Mouse (Mus musculus): ENCODE results near the gene Wiz. TPM values are rescaled to one million over a fixed set of nuclear protein-coding genes. Genes with fewer than 3 reads are reported as not detected.
A peak's percentile ranks its signal among the peaks of the same experiment; 100 is the strongest.

Wiz gene
- polyA plus RNA-seq, 1 experiment from 2014 or later: 56.5 TPM

DNA sequence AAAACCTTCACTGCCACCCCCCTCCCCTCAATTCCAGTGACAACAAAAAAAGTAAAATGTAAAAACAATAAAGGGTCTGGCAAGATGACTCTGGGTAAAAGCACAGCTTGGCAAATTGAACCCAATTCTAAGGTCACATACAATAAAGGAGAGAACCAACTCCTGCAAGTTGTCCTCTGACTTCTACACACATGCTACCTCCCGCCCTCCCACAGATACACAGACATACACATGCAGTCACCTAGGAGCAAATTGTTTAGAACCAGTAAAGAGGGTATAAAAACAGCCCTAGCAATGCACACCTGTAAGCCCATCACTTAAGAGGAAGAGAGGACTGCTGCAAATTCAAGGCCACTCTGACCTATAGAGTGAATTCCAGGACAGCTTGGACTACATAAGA is 66.4 kb downstream of the Wiz start:
- no peak for TF ChIP-seq CTCF (IDR thresholded peaks at IDR 0.05)
- DNase-seq (ENCODE audit: low read depth, low spot score): no peak
- ChIA-PET POLR2A (no interaction called here), CTCF (interaction anchor here (0.6 kb wide), 1 partner anchor 102 kb away, joined by 3 read pairs; no protein-coding TSS in a partner anchor)
- ATAC-seq: no peak
- H3K27me3 ChIP-seq: no peaks in the 10 kb centered on the region
- in situ Hi-C loops (cut with MboI; ENCODE audit: low pct_unique_long_range_greater_than_20kb): no loop called here

DNA sequence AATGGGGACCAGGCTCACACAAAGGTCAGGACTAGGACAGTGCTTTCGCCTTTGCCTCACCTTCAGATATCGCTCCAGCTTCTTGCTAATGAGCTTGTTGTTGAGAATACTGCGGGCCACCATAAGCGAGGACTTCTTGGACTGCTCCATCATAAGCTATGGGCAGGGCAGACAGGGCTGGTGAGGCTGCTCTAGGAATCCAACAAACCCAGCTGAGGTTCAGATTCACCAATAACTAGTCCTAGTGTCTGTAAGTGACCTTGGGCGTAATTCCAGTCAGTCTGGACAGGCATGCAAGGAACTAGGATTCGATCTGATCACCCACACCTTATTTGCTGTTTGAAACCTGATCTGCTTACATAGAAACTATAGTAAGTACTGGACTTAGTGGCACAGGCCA is 67.4 kb downstream of the Wiz start:
- no peak for TF ChIP-seq CTCF (IDR thresholded peaks at IDR 0.05)
- ATAC-seq (no peak), DNase-seq (ENCODE audit: low read depth, low spot score) (no peak)
- ChIA-PET CTCF (interaction anchor here (1.1 kb wide), 2 partner anchors 21 to 28 kb away, joined by 3 to 6 read pairs; no protein-coding TSS in a partner anchor), POLR2A (interaction anchor here (0.5 kb wide), 1 partner anchor 1794 kb away, joined by 8 read pairs; no protein-coding TSS in a partner anchor)
- H3K27me3 ChIP-seq: no peaks in the 10 kb centered on the region
- in situ Hi-C loops (cut with MboI; ENCODE audit: low pct_unique_long_range_greater_than_20kb): no loop called here

DNA sequence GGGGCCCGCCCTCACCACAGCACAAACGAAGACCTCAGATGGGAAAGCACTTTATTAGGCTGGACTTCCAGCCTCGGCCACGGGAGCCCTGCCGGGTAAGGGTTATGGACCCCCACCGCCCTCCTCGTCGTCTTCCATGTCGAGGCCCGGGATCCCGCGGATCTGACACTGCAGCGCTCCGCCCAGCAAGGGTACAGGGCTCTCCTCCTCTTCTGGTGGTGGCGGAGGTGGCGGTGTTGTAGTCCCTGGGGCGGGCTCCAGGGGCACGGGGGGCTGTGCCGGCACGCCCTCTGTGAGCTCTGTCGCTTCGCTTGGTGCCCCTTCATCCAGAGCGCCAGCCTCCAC is 67.9 kb downstream of the Wiz start:
- CTCF ChIA-PET: interaction anchor here (1.1 kb wide), 2 partner anchors 20 to 28 kb away, joined by 3 to 6 read pairs; no protein-coding TSS in a partner anchor
- ATAC-seq (peak; percentile 61), DNase-seq (ENCODE audit: low read depth, low spot score) (no peak)
- in situ Hi-C loops (cut with MboI; ENCODE audit: low pct_unique_long_range_greater_than_20kb): no loop called here
- TF ChIP-seq CTCF (IDR thresholded peaks at IDR 0.05): no peak
- H3K27me3 ChIP-seq: no peaks in the 10 kb centered on the region
- POLR2A ChIA-PET: interaction anchor here (1.7 kb wide), 1 partner anchor 17 kb away, joined by 6 read pairs; no protein-coding TSS in a partner anchor

DNA sequence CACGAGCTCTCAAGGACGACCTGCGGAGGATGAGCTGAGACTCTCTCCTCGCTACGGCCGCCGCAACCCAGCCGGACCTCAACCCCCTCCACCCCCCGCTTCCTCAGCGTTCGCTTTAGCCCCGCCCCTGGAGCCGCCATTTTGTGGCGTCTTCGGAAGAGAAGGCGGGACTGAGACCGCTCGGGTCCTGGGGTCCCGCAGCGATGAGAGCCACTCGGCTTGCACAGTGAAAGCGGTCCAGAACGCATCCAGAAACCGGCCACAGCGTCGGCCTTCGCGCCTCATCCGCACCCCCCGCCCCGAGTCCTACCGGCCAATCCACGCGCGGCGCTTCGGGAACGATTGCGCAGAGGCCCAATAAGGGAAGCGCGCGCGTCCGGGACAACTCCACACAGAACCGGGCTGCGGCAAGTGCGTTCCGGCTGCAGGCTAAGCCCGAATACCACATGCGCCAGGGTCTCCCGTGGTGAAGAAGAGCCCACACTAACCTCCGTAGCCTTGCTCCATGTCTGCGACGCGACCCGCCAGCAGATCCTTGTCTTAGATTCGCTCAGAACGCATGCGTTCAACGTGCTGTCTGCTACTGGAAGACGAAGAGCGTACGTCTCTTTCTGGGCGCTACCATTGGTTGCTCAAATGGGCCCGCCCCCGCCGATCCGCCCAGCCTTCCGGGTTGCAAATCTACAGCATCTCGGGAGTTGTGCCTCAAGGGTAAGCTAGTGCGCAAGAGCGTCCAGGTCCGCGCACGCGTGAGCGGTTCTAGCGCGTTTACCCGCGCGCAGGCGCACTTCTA is 68.4 kb downstream of the Wiz start, which contains the start of gene Akap8:
Gene Akap8 (minus strand): TSS at position 642 of the 793 bp plus-strand sequence.
- ChIA-PET CTCF (interaction anchor here (1.1 kb wide), 2 partner anchors 20 to 29 kb away, joined by 3 to 6 read pairs; no protein-coding TSS in a partner anchor), POLR2A (interaction anchor here (0.6 to 1.7 kb wide), 2 partner anchors 10 to 17 kb away, joined by 3 to 6 read pairs; no protein-coding TSS in a partner anchor)
- DNase-seq (ENCODE audit: low read depth, low spot score) (peak; percentile 89), ATAC-seq (peak; percentile 96)
- no peak for TF ChIP-seq CTCF (IDR thresholded peaks at IDR 0.05)
- in situ Hi-C loops (cut with MboI; ENCODE audit: low pct_unique_long_range_greater_than_20kb): no loop called here
- H3K27me3 ChIP-seq: no peaks in the 10 kb centered on the region

DNA sequence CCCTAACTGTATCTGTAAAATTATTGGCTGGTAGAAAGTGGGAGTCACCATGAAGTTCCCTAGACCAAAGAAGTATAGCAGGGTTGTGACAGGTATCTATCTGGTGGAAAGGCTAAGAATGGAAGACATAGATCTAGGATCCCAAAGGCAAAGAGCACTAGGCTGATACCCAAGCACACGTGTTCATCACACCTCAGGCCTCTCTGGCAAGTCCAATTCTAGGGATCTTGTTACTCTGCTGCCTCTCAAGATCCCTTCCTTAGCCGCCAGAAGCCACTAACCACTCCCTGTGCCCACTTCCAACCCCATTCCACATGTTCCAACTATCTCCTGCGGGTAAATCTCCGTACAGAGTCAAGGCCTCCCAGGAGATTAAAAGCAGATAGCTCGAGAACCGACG is 69.3 kb downstream of the Wiz start:
- H3K27me3 ChIP-seq: no peaks in the 10 kb centered on the region
- in situ Hi-C loops (cut with MboI; ENCODE audit: low pct_unique_long_range_greater_than_20kb): no loop called here
- no peak for ATAC-seq
- no peak for TF ChIP-seq CTCF (IDR thresholded peaks at IDR 0.05)
- CTCF ChIA-PET: no interaction called here
- DNase-seq (ENCODE audit: low read depth, low spot score): no peak
- POLR2A ChIA-PET: interaction anchor here (1.7 kb wide), 1 partner anchor 16 kb away, joined by 6 read pairs; no protein-coding TSS in a partner anchor

DNA sequence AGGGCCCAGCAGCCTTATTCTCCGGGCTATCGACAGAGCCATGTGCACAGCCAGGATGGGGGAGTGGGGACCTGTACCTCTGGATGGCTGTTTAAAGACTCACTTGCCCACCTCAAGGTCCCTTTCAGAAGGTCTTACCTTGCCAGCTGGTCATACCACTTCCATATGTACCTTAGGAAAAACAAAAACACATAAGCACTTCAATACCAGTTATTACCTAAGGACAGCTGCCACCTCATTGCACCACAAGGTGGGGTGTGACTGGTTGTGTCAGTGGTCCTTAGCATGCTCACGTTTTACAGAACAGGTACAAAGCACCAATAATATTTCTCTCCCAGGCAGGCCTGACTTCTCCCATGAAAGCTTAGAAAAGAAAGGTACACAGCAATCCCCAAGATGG is 71.5 kb downstream of the Wiz start:
- no peak for TF ChIP-seq CTCF (IDR thresholded peaks at IDR 0.05)
- no peak for DNase-seq (ENCODE audit: low read depth, low spot score)
- ChIA-PET CTCF (interaction anchor here (0.8 kb wide), 1 partner anchor 108 kb away, joined by 3 read pairs; no protein-coding TSS in a partner anchor), POLR2A (no interaction called here)
- in situ Hi-C loops (cut with MboI; ENCODE audit: low pct_unique_long_range_greater_than_20kb): no loop called here
- H3K27me3 ChIP-seq: no peaks in the 10 kb centered on the region
- ATAC-seq: no peak

DNA sequence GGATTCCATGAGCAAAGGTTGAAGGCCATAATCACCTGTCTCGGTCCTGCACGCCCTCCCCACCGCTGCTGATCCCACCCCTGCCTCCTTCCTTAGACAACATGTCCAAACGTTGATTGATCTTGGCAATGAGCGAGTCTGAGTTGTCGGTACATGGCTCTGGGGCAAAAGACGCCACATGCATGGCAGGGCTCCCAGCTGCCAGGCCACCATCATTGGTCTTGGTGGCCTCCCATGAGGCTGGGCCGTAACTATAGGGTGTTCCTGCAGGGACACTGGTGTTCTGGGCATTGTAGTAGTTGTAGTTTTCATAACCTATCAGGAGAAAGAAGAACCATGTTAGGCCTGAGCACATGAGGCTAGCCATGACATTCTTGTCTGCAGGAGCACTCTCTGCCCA is 72.2 kb downstream of the Wiz start:
- no peak for DNase-seq (ENCODE audit: low read depth, low spot score)
- no peak for ATAC-seq
- H3K27me3 ChIP-seq: no peaks in the 10 kb centered on the region
- in situ Hi-C loops (cut with MboI; ENCODE audit: low pct_unique_long_range_greater_than_20kb): no loop called here
- ChIA-PET POLR2A (no interaction called here), CTCF (no interaction called here)
- no peak for TF ChIP-seq CTCF (IDR thresholded peaks at IDR 0.05)

DNA sequence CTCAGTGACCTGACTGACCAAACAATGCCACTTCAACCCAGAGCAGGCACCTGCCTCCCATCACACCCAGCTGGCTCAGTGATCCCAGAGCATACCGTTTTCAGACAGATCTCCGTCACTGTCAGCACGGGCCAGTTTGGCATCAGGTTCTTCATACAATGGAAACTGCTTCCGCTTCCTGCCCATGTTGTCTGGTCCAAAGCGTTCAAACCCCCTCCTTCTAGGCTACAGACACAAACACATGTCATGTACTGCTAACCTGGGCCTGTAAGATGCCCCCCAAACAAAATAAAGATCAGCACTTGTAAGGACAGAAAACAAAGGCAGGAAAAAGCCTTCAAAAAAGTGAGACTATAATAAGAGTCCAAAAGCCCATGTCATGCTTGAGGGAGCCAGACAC is 73.7 kb downstream of the Wiz start:
- H3K27me3 ChIP-seq: no peaks in the 10 kb centered on the region
- CTCF ChIA-PET: no interaction called here
- TF ChIP-seq CTCF (IDR thresholded peaks at IDR 0.05): no peak
- POLR2A ChIA-PET: no interaction called here
- in situ Hi-C loops (cut with MboI; ENCODE audit: low pct_unique_long_range_greater_than_20kb): no loop called here
- DNase-seq (ENCODE audit: low read depth, low spot score) (no peak), ATAC-seq (no peak)

DNA sequence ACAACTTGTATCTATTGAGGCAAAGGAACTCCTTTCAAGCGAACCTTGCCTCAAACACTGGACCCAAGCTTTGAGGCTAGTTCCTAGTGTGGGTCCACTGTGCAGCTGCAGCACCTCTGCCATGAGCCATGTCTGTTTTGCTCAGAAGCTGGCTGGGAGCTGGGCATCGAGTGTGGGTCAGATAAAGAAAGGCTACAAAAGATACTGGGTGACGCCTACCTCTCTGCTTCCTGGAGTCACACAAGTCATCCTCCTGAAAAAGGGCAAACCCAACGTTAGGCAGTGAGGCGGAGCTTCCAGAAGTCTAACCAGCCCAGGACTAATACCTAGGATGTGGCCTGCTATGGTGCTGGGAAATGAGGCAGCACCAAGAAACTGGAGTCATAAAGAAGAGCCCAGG is 75.3 kb downstream of the Wiz start:
- no peak for DNase-seq (ENCODE audit: low read depth, low spot score)
- CTCF ChIA-PET: interaction anchor here (1.0 to 1.3 kb wide), 2 partner anchors 8 to 19 kb away, joined by 3 read pairs; no protein-coding TSS in a partner anchor
- no peak for ATAC-seq
- no peaks in the 10 kb centered on the region for H3K27me3 ChIP-seq
- in situ Hi-C loops (cut with MboI; ENCODE audit: low pct_unique_long_range_greater_than_20kb): no loop called here
- POLR2A ChIA-PET: interaction anchor here (0.7 kb wide), 1 partner anchor 11 kb away, joined by 3 read pairs; no protein-coding TSS in a partner anchor
- no peak for TF ChIP-seq CTCF (IDR thresholded peaks at IDR 0.05)

DNA sequence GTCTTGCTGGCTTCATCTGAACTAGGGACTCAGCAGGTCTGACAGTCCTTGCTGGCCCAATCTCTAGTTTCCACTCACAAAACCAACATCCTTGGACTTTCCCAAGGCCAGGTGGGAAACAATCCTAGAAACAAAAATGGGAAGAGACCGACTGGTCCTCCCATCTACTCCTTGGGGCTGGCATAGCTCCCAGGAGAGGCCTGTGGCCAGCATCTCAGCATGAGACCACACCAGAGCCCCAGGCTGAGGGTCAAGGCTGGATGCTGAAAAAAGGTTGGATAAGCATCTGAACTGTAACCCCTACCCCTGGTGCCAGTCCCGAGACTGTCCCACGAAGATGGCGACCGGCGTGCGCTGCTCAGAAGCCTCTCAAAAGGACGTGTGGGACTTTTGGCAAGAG is 76.4 kb downstream of the Wiz start:
- ATAC-seq: no peak
- in situ Hi-C loops (cut with MboI; ENCODE audit: low pct_unique_long_range_greater_than_20kb): no loop called here
- CTCF ChIA-PET: interaction anchor here (1.0 kb wide), 1 partner anchor 176 kb away, joined by 4 read pairs; no protein-coding TSS in a partner anchor
- no peaks in the 10 kb centered on the region for H3K27me3 ChIP-seq
- POLR2A ChIA-PET: no interaction called here
- no peak for DNase-seq (ENCODE audit: low read depth, low spot score)
- no peak for TF ChIP-seq CTCF (IDR thresholded peaks at IDR 0.05)

DNA sequence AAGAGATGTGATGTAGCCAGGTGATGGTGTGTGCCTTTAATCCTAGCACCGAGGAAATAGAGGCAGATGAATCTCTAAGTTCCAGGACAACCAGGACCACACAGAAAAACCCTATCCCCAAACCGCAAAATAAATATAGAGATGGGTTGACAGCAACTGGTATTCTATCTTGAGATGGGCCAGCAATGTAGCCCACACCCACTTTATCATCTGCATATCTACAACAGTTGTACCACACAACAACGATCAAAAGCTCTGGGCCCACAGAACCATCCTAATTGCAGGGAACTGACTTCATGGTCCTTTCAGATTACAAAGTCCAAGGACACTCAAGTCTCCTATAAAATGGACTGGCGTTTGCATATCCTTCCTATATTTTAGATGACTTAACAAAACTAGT is 81.3 kb downstream of the Wiz start:
- no peak for ATAC-seq
- no peak for DNase-seq (ENCODE audit: low read depth, low spot score)
- CTCF ChIA-PET: no interaction called here
- no peaks in the 10 kb centered on the region for H3K27me3 ChIP-seq
- TF ChIP-seq CTCF (IDR thresholded peaks at IDR 0.05): no peak
- POLR2A ChIA-PET: interaction anchor here (0.5 kb wide), 1 partner anchor 9 kb away, joined by 4 read pairs; no protein-coding TSS in a partner anchor
- in situ Hi-C loops (cut with MboI; ENCODE audit: low pct_unique_long_range_greater_than_20kb): no loop called here

Other genes starting within 250 kb of the Wiz start
- 1.5 TPM for gene Notch3, start 222.6 kb downstream of the Wiz start, polyA plus RNA-seq (2021)
- 0.18 TPM for gene Ephx3, start 199.9 kb downstream of the Wiz start, polyA plus RNA-seq (2021)
- gene Brd4, start 104.7 kb downstream of the Wiz start, polyA plus RNA-seq (2021): 102 TPM
- 101 TPM for gene Akap8, start 68.2 kb downstream of the Wiz start, polyA plus RNA-seq (2021)
- gene Akap8l, start 38.8 kb downstream of the Wiz start, polyA plus RNA-seq (2021): 93.1 TPM
- gene Rasal3, start 14.1 kb upstream of the Wiz start, polyA plus RNA-seq (2021): not detected
- not detected for gene Pglyrp2, start 34.7 kb upstream of the Wiz start, polyA plus RNA-seq (2021)
- not detected for gene Cyp4f39, start 63.3 kb upstream of the Wiz start, polyA plus RNA-seq (2021)
- 0.30 TPM for gene Cyp4f17, start 116.6 kb upstream of the Wiz start, polyA plus RNA-seq (2021)
- 20.9 TPM for gene Cyp4f16, start 147.1 kb upstream of the Wiz start, polyA plus RNA-seq (2021)
- 1.6 TPM for gene Cyp4f37, start 231.9 kb upstream of the Wiz start, polyA plus RNA-seq (2021)

All from Patski (cell line).